Mouse (Mus musculus): ENCODE data around the gene Cmtm2b. TPM values are rescaled to one million over a fixed set of nuclear protein-coding genes. Genes with fewer than 3 reads are reported as not detected.

Cmtm2b gene
- polyA plus RNA-seq, 1 experiment from 2014 or later: not detected

- Histone ChIP-seq H3K27ac (ENCODE audit: low read depth, low read length) (peak overlapping the region; percentile 92; the same call in 1 of the 2 replicates), H3K4me3 (ENCODE audit: low read depth, low read length) (peak overlapping the region; percentile 71), H3K4me1 (ENCODE audit: control insufficient read depth, insufficient read depth, low read length) (peaks cover 10% of the 10 kb centered on the region; the same call in 1 of the 2 replicates), H3K36me3 (ENCODE audit: control insufficient read depth, insufficient read depth, low read length) (no peaks in the 10 kb centered on the region; the same call in 1 of the 2 replicates), H3K9ac (ENCODE audit: low read depth, low read length) (peak overlapping the region; percentile 83), H3K9me3 (replicated peaks; ENCODE audit: control insufficient read depth, low read length) (no peaks in the 10 kb centered on the region), H3K27me3 (ENCODE audit: control insufficient read depth, insufficient read depth, low read length) (no peaks in the 10 kb centered on the region), H3K4me2 (peak overlapping the region; percentile 81)
- ATAC-seq (replicated peaks; ENCODE audit: insufficient number of reproducible peaks, low FRiP score, low TSS enrichment): 0 out of 2 replicates have a peak, but pooled peaks have one; percentile 0
- 0% methylated on average over 6 of the region's 6 CpGs for WGBS (ENCODE audit: insufficient replicate concordance)
These were observed 17.9 kb downstream of the Cmtm2b start for GRCm38 (mm10) chr8:104339983-104340232.

- Histone ChIP-seq H3K4me1 (ENCODE audit: control insufficient read depth, insufficient read depth, low read length) (peaks cover 10% of the 10 kb centered on the region; the same call in 1 of the 2 replicates), H3K36me3 (ENCODE audit: control insufficient read depth, insufficient read depth, low read length) (no peaks in the 10 kb centered on the region; the same call in 1 of the 2 replicates), H3K27ac (ENCODE audit: low read depth, low read length) (peak overlapping the region; percentile 92), H3K9ac (ENCODE audit: low read depth, low read length) (peak overlapping the region; percentile 83), H3K9me3 (replicated peaks; ENCODE audit: control insufficient read depth, low read length) (no peaks in the 10 kb centered on the region), H3K4me3 (ENCODE audit: low read depth, low read length) (peak overlapping the region; percentile 71), H3K27me3 (ENCODE audit: control insufficient read depth, insufficient read depth, low read length) (no peaks in the 10 kb centered on the region), H3K4me2 (peak overlapping the region; percentile 81)
- WGBS (ENCODE audit: insufficient replicate concordance): 1% methylated on average over 52 of the region's 54 CpGs
- ATAC-seq (replicated peaks; ENCODE audit: insufficient number of reproducible peaks, low FRiP score, low TSS enrichment): peak; percentile 82
These were observed 18.4 kb downstream of the Cmtm2b start for GRCm38 (mm10) chr8:104340233-104341105.

- peak overlapping the region; percentile 92 for H3K27ac ChIP-seq (ENCODE audit: low read depth, low read length)
- H3K9ac ChIP-seq (ENCODE audit: low read depth, low read length): peak overlapping the region; percentile 83
- peak overlapping the region; percentile 81 for H3K4me2 ChIP-seq
- no peaks in the 10 kb centered on the region for H3K9me3 ChIP-seq (replicated peaks; ENCODE audit: control insufficient read depth, low read length)
- H3K4me3 ChIP-seq (ENCODE audit: low read depth, low read length): peak overlapping the region; percentile 71
- peak; percentile 67 for ATAC-seq (replicated peaks; ENCODE audit: insufficient number of reproducible peaks, low FRiP score, low TSS enrichment)
- H3K4me1 ChIP-seq (ENCODE audit: control insufficient read depth, insufficient read depth, low read length): peaks cover 10% of the 10 kb centered on the region; the same call in 1 of the 2 replicates
- WGBS (ENCODE audit: insufficient replicate concordance): 1% methylated on average over 24 of the region's 24 CpGs
- no peaks in the 10 kb centered on the region for H3K27me3 ChIP-seq (ENCODE audit: control insufficient read depth, insufficient read depth, low read length)
- peaks cover under 1% of the 10 kb centered on the region; the same call in 1 of the 2 replicates for H3K36me3 ChIP-seq (ENCODE audit: control insufficient read depth, insufficient read depth, low read length)
These were observed 19.1 kb downstream of the Cmtm2b start for GRCm38 (mm10) chr8:104341106-104341561.

- H3K27me3 ChIP-seq (ENCODE audit: control insufficient read depth, insufficient read depth, low read length): no peaks in the 10 kb centered on the region
- peak overlapping the region; percentile 71 for H3K4me3 ChIP-seq (ENCODE audit: low read depth, low read length)
- peak overlapping the region; percentile 31; the same call in 1 of the 2 replicates for H3K9ac ChIP-seq (ENCODE audit: low read depth, low read length)
- peaks cover 4% of the 10 kb centered on the region; the same call in 1 of the 2 replicates for H3K36me3 ChIP-seq (ENCODE audit: control insufficient read depth, insufficient read depth, low read length)
- H3K9me3 ChIP-seq (replicated peaks; ENCODE audit: control insufficient read depth, low read length): no peaks in the 10 kb centered on the region
- peak overlapping the region; percentile 29; the same call in 1 of the 2 replicates for H3K27ac ChIP-seq (ENCODE audit: low read depth, low read length)
- WGBS (ENCODE audit: insufficient replicate concordance): 42% methylated on average over 6 of the region's 6 CpGs
- no peak for ATAC-seq (replicated peaks; ENCODE audit: insufficient number of reproducible peaks, low FRiP score, low TSS enrichment)
- H3K4me2 ChIP-seq: peak overlapping the region; percentile 81
- H3K4me1 ChIP-seq (ENCODE audit: control insufficient read depth, insufficient read depth, low read length): peaks cover 10% of the 10 kb centered on the region; the same call in 1 of the 2 replicates
These were observed 19.6 kb downstream of the Cmtm2b start for GRCm38 (mm10) chr8:104341678-104342077.

- peak overlapping the region; percentile 81; the same call in 1 of the 2 replicates for H3K4me2 ChIP-seq
- ATAC-seq (replicated peaks; ENCODE audit: insufficient number of reproducible peaks, low FRiP score, low TSS enrichment): no peak
- no peaks in the 10 kb centered on the region for H3K9me3 ChIP-seq (replicated peaks; ENCODE audit: control insufficient read depth, low read length)
- peaks cover 4% of the 10 kb centered on the region; the same call in 1 of the 2 replicates for H3K36me3 ChIP-seq (ENCODE audit: control insufficient read depth, insufficient read depth, low read length)
- H3K4me1 ChIP-seq (ENCODE audit: control insufficient read depth, insufficient read depth, low read length): peaks cover 10% of the 10 kb centered on the region; the same call in 1 of the 2 replicates
- no peak overlapping the region for H3K27ac ChIP-seq (ENCODE audit: low read depth, low read length)
- no peak overlapping the region for H3K4me3 ChIP-seq (ENCODE audit: low read depth, low read length)
- H3K27me3 ChIP-seq (ENCODE audit: control insufficient read depth, insufficient read depth, low read length): no peaks in the 10 kb centered on the region
- H3K9ac ChIP-seq (ENCODE audit: low read depth, low read length): no peak overlapping the region
- 53% methylated on average over 5 of the region's 5 CpGs for WGBS (ENCODE audit: insufficient replicate concordance)
These were observed 20.4 kb downstream of the Cmtm2b start for GRCm38 (mm10) chr8:104342426-104342825.

- ATAC-seq (replicated peaks; ENCODE audit: insufficient number of reproducible peaks, low FRiP score, low TSS enrichment): no peak
These were observed 21.9 kb downstream of the Cmtm2b start for GRCm38 (mm10) chr8:104343957-104344356.

GRCm38 (mm10) chr8:104344622-104345021 is 22.6 kb downstream of the Cmtm2b start:
- Histone ChIP-seq H3K4me3 (ENCODE audit: low read depth, low read length) (no peak overlapping the region), H3K36me3 (ENCODE audit: control insufficient read depth, insufficient read depth, low read length) (peaks cover 4% of the 10 kb centered on the region; the same call in 1 of the 2 replicates), H3K9ac (ENCODE audit: low read depth, low read length) (no peak overlapping the region; the same call in 1 of the 2 replicates), H3K4me2 (no peak overlapping the region), H3K27ac (ENCODE audit: low read depth, low read length) (no peak overlapping the region), H3K9me3 (replicated peaks; ENCODE audit: control insufficient read depth, low read length) (no peaks in the 10 kb centered on the region), H3K4me1 (ENCODE audit: control insufficient read depth, insufficient read depth, low read length) (peaks cover 11% of the 10 kb centered on the region; the same call in 1 of the 2 replicates), H3K27me3 (ENCODE audit: control insufficient read depth, insufficient read depth, low read length) (no peaks in the 10 kb centered on the region)
- 85% methylated on average over 5 of the region's 5 CpGs for WGBS (ENCODE audit: insufficient replicate concordance)
- ATAC-seq (replicated peaks; ENCODE audit: insufficient number of reproducible peaks, low FRiP score, low TSS enrichment): no peak

More at GRCm38 (mm10) chr8:104343957-104344356, 21.9 kb downstream of the Cmtm2b start:
- 13% methylated on average over 7 of the region's 7 CpGs for WGBS (ENCODE audit: insufficient replicate concordance)
- Histone ChIP-seq H3K27me3 (ENCODE audit: control insufficient read depth, insufficient read depth, low read length) (no peaks in the 10 kb centered on the region), H3K4me1 (ENCODE audit: control insufficient read depth, insufficient read depth, low read length) (peaks cover 14% of the 10 kb centered on the region; the same call in 1 of the 2 replicates), H3K27ac (ENCODE audit: low read depth, low read length) (no peak overlapping the region), H3K4me3 (ENCODE audit: low read depth, low read length) (no peak overlapping the region), H3K9me3 (replicated peaks; ENCODE audit: control insufficient read depth, low read length) (no peaks in the 10 kb centered on the region), H3K4me2 (no peak overlapping the region), H3K36me3 (ENCODE audit: control insufficient read depth, insufficient read depth, low read length) (peaks cover 4% of the 10 kb centered on the region; the same call in 1 of the 2 replicates), H3K9ac (ENCODE audit: low read depth, low read length) (no peak overlapping the region)

- ATAC-seq (replicated peaks; ENCODE audit: insufficient number of reproducible peaks, low FRiP score, low TSS enrichment): no peak
- no peak overlapping the region for H3K4me2 ChIP-seq
- H3K27ac ChIP-seq (ENCODE audit: low read depth, low read length): no peak overlapping the region
- no peak overlapping the region for H3K9ac ChIP-seq (ENCODE audit: low read depth, low read length)
- peaks cover 11% of the 10 kb centered on the region; the same call in 1 of the 2 replicates for H3K4me1 ChIP-seq (ENCODE audit: control insufficient read depth, insufficient read depth, low read length)
- H3K9me3 ChIP-seq (replicated peaks; ENCODE audit: control insufficient read depth, low read length): no peaks in the 10 kb centered on the region
- 46% methylated on average over 12 of the region's 12 CpGs for WGBS (ENCODE audit: insufficient replicate concordance)
- H3K36me3 ChIP-seq (ENCODE audit: control insufficient read depth, insufficient read depth, low read length): peaks cover 4% of the 10 kb centered on the region; the same call in 1 of the 2 replicates
- no peaks in the 10 kb centered on the region for H3K27me3 ChIP-seq (ENCODE audit: control insufficient read depth, insufficient read depth, low read length)
- H3K4me3 ChIP-seq (ENCODE audit: low read depth, low read length): no peak overlapping the region
These were observed 24.7 kb downstream of the Cmtm2b start for GRCm38 (mm10) chr8:104346706-104347105.

All from heart, embryonic 11.5 days (tissue).